Mouse (Mus musculus): Measurements from ENCODE around the gene Ube2e3. TPM values are rescaled to one million over a fixed set of nuclear protein-coding genes. Genes with fewer than 3 reads are reported as not detected.

Gene Ube2e3
- polyA plus RNA-seq, 1 experiment, result 24.1 TPM

DNA sequence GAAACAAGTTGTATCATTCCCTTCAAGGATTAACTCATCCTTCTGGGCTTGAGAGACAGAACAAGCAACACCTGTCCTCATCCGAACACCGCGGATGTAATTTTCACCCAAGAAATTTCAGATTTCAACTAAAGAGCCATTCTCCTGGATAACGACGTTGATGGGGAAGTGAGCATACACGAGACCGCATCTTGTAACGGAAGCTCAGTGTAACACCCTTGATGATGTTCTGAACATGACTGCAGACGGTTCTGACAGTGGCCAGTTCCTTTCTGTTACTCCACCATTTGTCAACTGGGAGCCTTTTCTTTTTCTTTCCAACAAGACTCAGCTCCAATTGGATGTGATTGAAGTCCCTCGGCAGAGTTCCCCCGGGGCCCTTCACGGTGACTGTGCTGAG lies 22.6 kb upstream of the Ube2e3 start:
- TF ChIP-seq USF1 (IDR thresholded peaks at IDR 0.05; ENCODE audit: low read depth), result no peak
- no peak for TF ChIP-seq MAX (IDR thresholded peaks at IDR 0.05; ENCODE audit: low read depth)
- no peak for TF ChIP-seq REST (IDR thresholded peaks at IDR 0.05; ENCODE audit: insufficient read depth, insufficient read length)
- no peak for TF ChIP-seq MYOD1 (IDR thresholded peaks at IDR 0.05; ENCODE audit: control insufficient read depth in 1 of 3, insufficient read length in 2 of 3, low read depth in 2 of 3)
- no peaks in the 10 kb centered on the region for H3K27me3 ChIP-seq (ENCODE audit: control insufficient read depth, insufficient read depth, insufficient read length)

DNA sequence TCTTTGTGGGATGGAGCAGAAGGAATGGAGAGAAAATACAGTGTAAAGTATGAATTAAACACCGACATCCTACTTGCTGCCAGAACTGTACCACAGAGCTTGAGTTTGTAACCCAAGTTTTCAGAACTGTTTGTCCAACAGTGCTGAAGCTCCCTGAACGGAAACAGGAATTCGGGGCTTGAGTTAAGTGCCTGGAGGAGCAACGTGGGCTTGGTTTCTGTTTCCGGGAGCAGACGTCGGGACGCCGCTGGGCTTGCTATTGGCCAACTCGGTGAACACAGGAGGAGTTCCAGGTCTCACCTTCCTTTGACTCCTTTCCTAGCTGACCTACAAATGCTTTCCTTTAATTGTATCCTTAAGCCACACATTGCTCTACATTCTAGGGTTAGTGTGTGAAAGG lies 22.2 kb upstream of the Ube2e3 start:
- H3ac ChIP-seq (ENCODE audit: control insufficient read depth, insufficient read length), result no peak overlapping the region
- TF ChIP-seq TCF12 (IDR thresholded peaks at IDR 0.05; ENCODE audit: insufficient read depth, poor library complexity, severe bottlenecking) (no peak), REST (IDR thresholded peaks at IDR 0.05; ENCODE audit: insufficient read depth, insufficient read length) (no peak), USF1 (IDR thresholded peaks at IDR 0.05; ENCODE audit: low read depth) (no peak), SRF (IDR thresholded peaks at IDR 0.05; ENCODE audit: control insufficient read depth, insufficient read length, low read depth) (no peak), POLR2AphosphoS2 (IDR thresholded peaks at IDR 0.05; ENCODE audit: insufficient read length, low read depth) (no peak), E2F4 (IDR thresholded peaks at IDR 0.05; ENCODE audit: insufficient read depth) (no peak), MAX (IDR thresholded peaks at IDR 0.05; ENCODE audit: low read depth) (no peak), MYOD1 (IDR thresholded peaks at IDR 0.05; ENCODE audit: control insufficient read depth in 1 of 3, insufficient read length in 2 of 3, low read depth in 2 of 3) (no peak), POLR2A (IDR thresholded peaks at IDR 0.05; ENCODE audit: insufficient read length, low read depth) (no peak), CEBPB (IDR thresholded peaks at IDR 0.05; ENCODE audit: insufficient read depth, poor library complexity, severe bottlenecking) (no peak)
- H3K79me2 ChIP-seq (ENCODE audit: control insufficient read depth, insufficient read depth), result no peaks in the 10 kb centered on the region
- no peak overlapping the region for H3K4me2 ChIP-seq (ENCODE audit: low read depth)
- no peaks in the 10 kb centered on the region for H3K27me3 ChIP-seq (ENCODE audit: control insufficient read depth, insufficient read depth, insufficient read length)
- no peaks in the 10 kb centered on the region for H3K36me3 ChIP-seq (ENCODE audit: control insufficient read depth, insufficient read depth)
- H3K4me3 ChIP-seq, result no peak overlapping the region

More for the DNA sequence above, 22.6 kb upstream of the Ube2e3 start:
- Histone ChIP-seq H3ac (ENCODE audit: control insufficient read depth, insufficient read length) (no peak overlapping the region), H3K79me2 (ENCODE audit: control insufficient read depth, insufficient read depth) (no peaks in the 10 kb centered on the region), H3K4me2 (ENCODE audit: low read depth) (no peak overlapping the region), H3K4me3 (no peak overlapping the region), H3K36me3 (ENCODE audit: control insufficient read depth, insufficient read depth) (no peaks in the 10 kb centered on the region)

DNA sequence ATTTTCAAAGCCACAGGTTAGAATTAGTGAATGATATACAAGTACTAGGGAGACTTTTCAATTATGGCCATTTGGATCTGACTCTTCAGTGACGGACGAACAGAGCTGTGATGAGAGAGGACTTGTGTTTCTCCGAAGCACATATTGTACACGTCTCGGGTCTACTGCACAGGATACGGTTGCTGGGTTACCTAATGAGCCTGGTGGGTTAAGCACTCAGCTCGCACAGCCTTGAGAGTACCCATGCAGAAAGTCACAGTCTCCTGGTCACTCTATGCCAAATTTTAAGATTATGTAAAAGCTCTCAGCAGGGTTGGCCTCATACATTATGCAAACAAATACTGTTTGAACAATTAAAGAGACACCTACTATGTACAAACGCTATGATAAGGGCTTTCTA lies 13.6 kb upstream of the Ube2e3 start:
- Histone ChIP-seq H3K79me2 (ENCODE audit: control insufficient read depth, insufficient read depth) (no peaks in the 10 kb centered on the region), H3K36me3 (ENCODE audit: control insufficient read depth, insufficient read depth) (no peaks in the 10 kb centered on the region), H3K4me3 (no peak overlapping the region), H3ac (ENCODE audit: control insufficient read depth, insufficient read length) (no peak overlapping the region), H3K4me2 (ENCODE audit: low read depth) (no peak overlapping the region), H3K27me3 (ENCODE audit: control insufficient read depth, insufficient read depth, insufficient read length) (no peaks in the 10 kb centered on the region)
- no peak for TF ChIP-seq REST (IDR thresholded peaks at IDR 0.05; ENCODE audit: insufficient read depth, insufficient read length)
- TF ChIP-seq E2F4 (IDR thresholded peaks at IDR 0.05; ENCODE audit: insufficient read depth), result no peak
- no peak for TF ChIP-seq MYOD1 (IDR thresholded peaks at IDR 0.05; ENCODE audit: control insufficient read depth in 1 of 3, insufficient read length in 2 of 3, low read depth in 2 of 3)
- no peak for TF ChIP-seq MYOG (IDR thresholded peaks at IDR 0.05; ENCODE audit: control insufficient read depth in 1 of 3, insufficient read depth in 1 of 3, insufficient read length in 2 of 3, low read depth in 2 of 3)
- no peak for TF ChIP-seq POLR2AphosphoS2 (IDR thresholded peaks at IDR 0.05; ENCODE audit: insufficient read length, low read depth)
- TF ChIP-seq TCF12 (IDR thresholded peaks at IDR 0.05; ENCODE audit: insufficient read depth, poor library complexity, severe bottlenecking), result no peak
- TF ChIP-seq USF1 (IDR thresholded peaks at IDR 0.05; ENCODE audit: low read depth), result no peak
- no peak for TF ChIP-seq CEBPB (IDR thresholded peaks at IDR 0.05; ENCODE audit: insufficient read depth, poor library complexity, severe bottlenecking)
- no peak for TF ChIP-seq SRF (IDR thresholded peaks at IDR 0.05; ENCODE audit: control insufficient read depth, insufficient read length, low read depth)
- no peak for TF ChIP-seq MAX (IDR thresholded peaks at IDR 0.05; ENCODE audit: low read depth)
- no peak for TF ChIP-seq POLR2A (IDR thresholded peaks at IDR 0.05; ENCODE audit: insufficient read length, low read depth)
- no peak for TF ChIP-seq TCF3 (IDR thresholded peaks at IDR 0.05; ENCODE audit: insufficient read length, low read depth)

DNA sequence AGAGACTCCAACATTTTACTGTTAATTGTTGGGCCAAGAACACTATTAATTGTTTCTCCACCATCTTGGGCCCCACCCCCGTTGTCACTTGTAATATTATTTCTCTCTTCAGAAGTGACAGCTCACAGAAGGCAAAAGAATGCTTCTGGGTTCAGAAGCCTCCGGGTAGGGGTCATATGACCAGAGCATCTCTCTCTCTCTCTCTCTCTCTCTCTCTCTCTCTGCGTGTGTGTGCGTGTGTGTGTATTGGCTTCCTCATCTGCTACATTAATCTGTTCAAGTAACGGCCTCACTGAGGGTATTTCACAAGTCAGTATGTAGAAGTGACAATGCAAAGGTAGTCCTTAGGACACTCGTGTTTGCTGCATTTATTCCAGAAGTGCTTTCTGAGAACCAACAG lies 9.3 kb upstream of the Ube2e3 start:
- Histone ChIP-seq H3K27me3 (ENCODE audit: control insufficient read depth, insufficient read depth, insufficient read length) (no peaks in the 10 kb centered on the region), H3K36me3 (ENCODE audit: control insufficient read depth, insufficient read depth) (no peaks in the 10 kb centered on the region), H3K79me2 (ENCODE audit: control insufficient read depth, insufficient read depth) (no peaks in the 10 kb centered on the region), H3K4me2 (ENCODE audit: low read depth) (no peak overlapping the region), H3ac (ENCODE audit: control insufficient read depth, insufficient read length) (no peak overlapping the region), H3K4me3 (no peak overlapping the region)
- TF ChIP-seq MAX (IDR thresholded peaks at IDR 0.05; ENCODE audit: low read depth) (no peak), USF1 (IDR thresholded peaks at IDR 0.05; ENCODE audit: low read depth) (no peak), POLR2A (IDR thresholded peaks at IDR 0.05; ENCODE audit: insufficient read length, low read depth) (no peak), REST (IDR thresholded peaks at IDR 0.05; ENCODE audit: insufficient read depth, insufficient read length) (no peak), MYOD1 (IDR thresholded peaks at IDR 0.05; ENCODE audit: control insufficient read depth in 1 of 3, insufficient read length in 2 of 3, low read depth in 2 of 3) (no peak), MYOG (IDR thresholded peaks at IDR 0.05; ENCODE audit: control insufficient read depth in 1 of 3, insufficient read depth in 1 of 3, insufficient read length in 2 of 3, low read depth in 2 of 3) (no peak), CEBPB (IDR thresholded peaks at IDR 0.05; ENCODE audit: insufficient read depth, poor library complexity, severe bottlenecking) (no peak), POLR2AphosphoS2 (IDR thresholded peaks at IDR 0.05; ENCODE audit: insufficient read length, low read depth) (no peak)

DNA sequence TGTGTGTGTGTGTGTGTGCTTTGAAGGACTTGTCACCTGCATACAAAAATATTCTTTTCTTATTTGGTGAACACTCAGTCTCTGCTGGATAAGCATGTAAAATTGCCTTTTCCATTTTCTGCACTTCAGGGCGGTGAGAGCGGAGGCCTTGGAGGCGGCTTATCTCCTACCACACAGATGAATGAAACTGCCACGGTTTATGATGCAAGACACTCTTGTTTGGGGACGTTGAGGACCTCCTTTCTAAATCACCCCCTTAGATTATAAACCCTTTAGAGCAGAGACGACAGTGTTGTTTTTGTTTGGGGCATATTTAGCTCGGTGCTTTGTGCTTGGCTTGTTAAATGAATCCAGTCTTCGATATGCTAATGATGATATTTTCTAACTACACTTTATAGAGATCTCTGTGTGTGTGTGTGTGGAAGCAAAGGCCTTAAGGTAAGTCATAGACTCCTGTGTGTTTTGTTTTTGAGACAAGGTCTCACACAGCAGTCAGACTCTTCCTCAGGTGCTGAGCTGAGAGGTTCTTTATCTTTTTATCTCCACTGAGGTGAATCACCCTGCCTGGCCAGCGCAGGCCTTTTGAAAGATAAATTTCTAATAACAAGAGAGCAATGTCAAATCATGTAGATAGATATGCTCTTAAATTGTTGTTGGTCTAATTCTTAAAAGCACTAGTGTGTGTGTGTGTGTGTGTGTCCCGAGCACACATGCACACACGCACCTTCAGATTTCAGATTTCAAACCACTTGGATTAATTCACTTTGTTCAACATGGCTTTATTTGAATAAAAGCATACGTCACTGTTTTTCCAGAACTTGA lies 8.4 kb upstream of the Ube2e3 start:
- H3K36me3 ChIP-seq (ENCODE audit: control insufficient read depth, insufficient read depth), result no peaks in the 10 kb centered on the region
- no peak overlapping the region for H3ac ChIP-seq (ENCODE audit: control insufficient read depth, insufficient read length)
- no peak for TF ChIP-seq POLR2AphosphoS2 (IDR thresholded peaks at IDR 0.05; ENCODE audit: insufficient read length, low read depth)
- no peak for TF ChIP-seq REST (IDR thresholded peaks at IDR 0.05; ENCODE audit: insufficient read depth, insufficient read length)
- no peak for TF ChIP-seq TCF12 (IDR thresholded peaks at IDR 0.05; ENCODE audit: insufficient read depth, poor library complexity, severe bottlenecking)
- TF ChIP-seq POLR2A (IDR thresholded peaks at IDR 0.05; ENCODE audit: insufficient read length, low read depth), result no peak
- TF ChIP-seq MAX (IDR thresholded peaks at IDR 0.05; ENCODE audit: low read depth), result no peak
- no peak for TF ChIP-seq USF1 (IDR thresholded peaks at IDR 0.05; ENCODE audit: low read depth)
- no peak for TF ChIP-seq CEBPB (IDR thresholded peaks at IDR 0.05; ENCODE audit: insufficient read depth, poor library complexity, severe bottlenecking)
- no peak for TF ChIP-seq MYOD1 (IDR thresholded peaks at IDR 0.05; ENCODE audit: control insufficient read depth in 1 of 3, insufficient read length in 2 of 3, low read depth in 2 of 3)
- no peak for TF ChIP-seq E2F4 (IDR thresholded peaks at IDR 0.05; ENCODE audit: insufficient read depth)
- no peak overlapping the region for H3K4me2 ChIP-seq (ENCODE audit: low read depth)
- H3K79me2 ChIP-seq (ENCODE audit: control insufficient read depth, insufficient read depth), result no peaks in the 10 kb centered on the region
- H3K4me3 ChIP-seq, result no peak overlapping the region
- H3K27me3 ChIP-seq (ENCODE audit: control insufficient read depth, insufficient read depth, insufficient read length), result no peaks in the 10 kb centered on the region
